Mouse (Mus musculus) cerebellum, adult 11-12 months (tissue): ENCODE measurements around the gene Adam1a.

Experiments used
- DNase-seq: peaks from one replicate; pipeline ENCODE4 v3.0.0; 2022

The Adam1a gene

DNA sequence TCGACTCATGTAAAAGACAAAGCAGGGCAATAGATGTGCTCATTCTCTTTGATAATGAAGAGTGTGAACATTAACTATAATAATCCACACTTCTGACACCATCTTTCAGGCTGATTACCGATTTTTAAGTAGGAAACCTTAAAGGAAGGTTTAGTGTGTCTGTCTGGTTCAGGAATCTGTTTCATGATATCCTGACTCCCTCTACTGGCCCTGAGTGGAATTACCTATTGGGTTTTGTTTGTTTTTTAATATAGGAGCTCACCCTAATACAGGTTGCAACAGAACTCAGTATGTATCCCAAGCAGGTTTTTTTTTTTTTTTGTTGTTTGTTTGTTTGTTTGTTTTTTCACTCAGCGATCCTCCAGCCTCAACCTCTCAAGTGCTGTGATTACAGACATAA lies 67.6 kb downstream of the Adam1a start:
- DNase-seq = no peak

DNA sequence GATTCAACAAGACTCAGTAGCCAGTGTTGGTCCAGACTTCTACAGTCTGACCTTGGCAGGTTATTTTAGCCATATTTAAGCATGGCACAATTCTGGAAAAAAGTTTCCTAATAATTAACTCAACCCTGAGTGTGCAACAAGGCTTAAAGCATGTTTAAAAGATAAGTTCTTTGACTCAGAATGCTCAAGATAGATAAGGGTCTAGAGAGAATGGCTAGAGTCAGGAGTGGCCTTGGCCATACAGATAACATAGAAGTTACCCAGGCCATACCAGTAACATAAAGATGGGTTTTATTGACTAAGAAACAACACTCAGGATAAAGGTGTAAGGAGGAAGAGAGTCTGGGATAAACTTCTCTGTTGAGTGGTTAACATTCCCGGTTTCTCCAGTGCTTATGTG lies 69.2 kb downstream of the Adam1a start:
- DNase-seq = no peak

DNA sequence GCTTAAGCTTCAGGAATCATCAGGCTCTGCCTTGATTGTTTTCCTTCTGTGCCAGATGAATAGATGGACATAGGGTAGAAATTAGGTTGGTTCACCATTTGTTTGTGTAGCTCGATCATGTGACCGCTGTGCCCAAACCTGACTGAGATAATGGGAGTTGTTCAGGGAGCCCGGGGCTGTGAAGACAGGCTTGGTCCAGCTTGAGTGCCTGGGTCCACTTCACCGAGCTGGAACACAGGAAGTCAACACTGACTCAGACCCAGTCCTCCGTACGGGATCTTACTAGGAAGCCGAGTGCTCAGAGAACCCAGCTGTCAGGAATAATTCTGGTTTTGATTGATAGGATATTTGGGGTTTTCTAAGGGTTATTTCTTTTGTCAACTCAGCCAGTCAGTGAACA lies 70.7 kb downstream of the Adam1a start:
- DNase-seq = no peak

DNA sequence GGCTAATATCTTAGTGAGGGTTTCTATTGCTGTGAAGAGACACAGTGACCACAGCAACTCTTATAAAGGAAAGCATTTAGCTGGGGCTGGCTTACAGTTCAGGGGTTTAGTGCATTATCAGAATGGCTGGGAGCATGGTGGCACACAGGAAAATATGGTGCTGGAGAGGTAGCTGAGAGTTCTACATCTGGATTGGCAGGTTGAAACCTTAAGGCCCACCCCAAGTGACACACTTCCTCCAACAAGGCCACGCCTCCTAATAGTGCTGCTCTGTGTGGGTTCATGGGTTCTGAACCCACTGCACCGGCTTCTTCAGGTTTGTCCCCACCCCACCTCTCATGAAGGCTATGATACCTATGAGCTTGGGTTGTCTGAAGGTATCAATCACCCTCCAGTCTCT lies 72.9 kb downstream of the Adam1a start:
- DNase-seq = no peak

DNA sequence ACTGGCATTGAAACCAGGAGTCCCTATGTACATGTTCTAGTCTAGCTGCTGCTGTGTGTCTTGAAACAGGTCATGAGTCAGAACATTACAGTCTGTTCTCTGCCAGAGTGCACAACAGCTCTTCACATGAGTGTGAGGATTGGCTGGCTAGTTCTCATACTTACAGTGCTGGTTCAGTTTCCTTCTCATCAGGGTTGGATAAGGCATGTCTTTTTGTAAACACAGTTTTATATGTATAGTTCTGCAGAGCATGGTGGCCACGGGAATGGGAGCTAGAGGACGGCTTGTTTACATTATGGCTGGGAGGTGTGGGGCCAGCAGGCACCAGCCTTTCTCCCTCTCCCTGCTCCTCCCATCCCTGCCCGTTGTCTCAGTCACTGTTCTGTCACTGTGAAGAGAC lies 75.7 kb downstream of the Adam1a start:
- no peak for DNase-seq
